8 mouse cellular contexts compared by ENCODE assay signal in the genomic region with DNA sequence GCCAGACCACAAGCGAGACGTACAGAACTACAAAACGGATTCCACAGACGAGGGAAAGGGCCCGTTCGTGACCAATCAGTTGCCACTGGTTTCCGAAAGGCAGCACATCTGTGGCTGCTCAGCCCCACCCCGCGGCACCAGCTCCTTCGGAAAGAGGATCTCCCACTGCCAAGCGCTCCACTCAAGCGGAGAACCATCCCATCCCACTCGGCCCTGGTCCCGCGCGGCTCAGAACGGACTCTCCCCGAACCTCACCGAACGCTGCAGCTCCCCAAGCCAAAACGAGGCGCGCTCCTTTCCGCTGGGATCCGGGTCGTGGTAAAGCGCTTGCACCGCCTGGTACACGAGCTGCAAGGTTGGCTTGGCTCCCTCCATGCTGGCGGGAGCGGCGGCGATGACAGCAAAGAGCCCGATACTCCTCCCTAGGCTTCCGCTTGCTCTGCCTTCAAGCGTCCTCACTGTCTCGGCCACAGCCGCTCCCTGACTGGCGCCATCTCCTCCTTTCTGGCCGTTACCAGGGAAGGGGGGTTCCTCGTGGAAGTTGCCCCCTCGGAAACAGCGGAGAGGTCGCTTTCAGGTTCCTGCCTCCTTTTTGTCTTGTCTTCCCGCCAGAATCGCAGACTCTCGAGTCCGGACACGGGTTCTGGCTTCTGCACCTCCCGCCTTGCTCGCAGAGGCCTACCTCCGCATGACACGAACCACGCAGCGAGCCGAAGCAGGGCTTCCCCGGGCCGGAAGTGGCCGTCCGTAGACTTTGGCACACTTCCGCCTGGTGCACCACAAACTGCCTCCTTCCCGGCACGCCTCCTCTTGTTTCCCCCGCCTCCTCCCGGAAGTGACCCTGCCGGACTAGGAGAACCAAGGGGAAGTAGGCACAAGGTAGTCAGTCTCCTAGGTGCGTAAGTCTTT. TPM values are rescaled to one million over a fixed set of nuclear protein-coding genes. Genes with fewer than 3 reads are reported as not detected.
DNase-seq lines count a peak whose midpoint lies in the region; ATAC-seq and TF ChIP-seq lines count a peak whose summit lies in the region.

A gene (minus strand): TSS at position 777 of the 909 bp plus-strand sequence.

- peak within 1 kb of the TSS; percentile 93 for H3K4me3 ChIP-seq in gastrocnemius, adult 2 months
- H3K4me3 ChIP-seq in hindbrain, postnatal 0 days (ENCODE audit: low read length): peak within 1 kb of the TSS; percentile 99
- H3K4me3 ChIP-seq in left cerebral cortex, adult 2 months: peak within 1 kb of the TSS; percentile 92

- peak within 1 kb of the TSS; percentile 98 for H3K27ac ChIP-seq in gastrocnemius, adult 2 months
- H3K27ac ChIP-seq in hindbrain, postnatal 0 days: peak within 1 kb of the TSS; percentile 95
- peak within 1 kb of the TSS; percentile 95 for H3K27ac ChIP-seq in left cerebral cortex, adult 2 months

- no peak for TF ChIP-seq CTCF in gastrocnemius, adult 2 months (IDR thresholded peaks at IDR 0.05)
- no peak for TF ChIP-seq CTCF in hindbrain, postnatal 0 days (IDR thresholded peaks at IDR 0.05; ENCODE audit: low read depth)
- no peak for TF ChIP-seq CTCF in left cerebral cortex, adult 2 months (IDR thresholded peaks at IDR 0.05)

- peak within 1 kb of the TSS; percentile 87 for H3K9ac ChIP-seq in hindbrain, postnatal 0 days (replicated peaks; ENCODE audit: low read length)

- ATAC-seq in common myeloid progenitor, adult 5-6 weeks (replicated peaks; ENCODE audit: low read depth, poor library complexity, severe bottlenecking): peak; percentile 95
- peak; percentile 98 for ATAC-seq in hindbrain, postnatal 0 days
- ATAC-seq in megakaryocyte, adult 5-6 weeks (ENCODE audit: poor library complexity, severe bottlenecking): peak; percentile 98

- WGBS in hindbrain, postnatal 0 days: under 1% methylated on average over 67 of the region's 67 CpGs

- H3K4me2 ChIP-seq in hindbrain, postnatal 0 days (ENCODE audit: low read depth, low read length): peak within 1 kb of the TSS; percentile 89

- no peaks in the 10 kb centered on the region for H3K9me3 ChIP-seq in hindbrain, postnatal 0 days (ENCODE audit: low read length)

- no peaks in the 10 kb centered on the region for H3K27me3 ChIP-seq in hindbrain, postnatal 0 days (ENCODE audit: insufficient read depth, low read length)

- peaks cover 8% of the 10 kb centered on the region; the same call in 1 of the 2 replicates for H3K4me1 ChIP-seq in hindbrain, postnatal 0 days (ENCODE audit: insufficient read depth, low read length)

- peak; percentile 97 for DNase-seq in ZHBTc4 (ENCODE audit: low read depth, low spot score)
- DNase-seq in gastrocnemius, adult 2 months: peak; percentile 96
- peak; percentile 96 for DNase-seq in hindbrain, postnatal 0 days (ENCODE audit: low spot score)
- peak; percentile 91 to 94 for DNase-seq in left cerebral cortex, adult 2 months (ENCODE audit: extremely low spot score in 1 of 2, low spot score in 2 of 2)
- peak; percentile 91 to 93 for DNase-seq in right cerebral cortex, adult 2 months (ENCODE audit: low spot score in 2 of 2)
- peak; percentile 95 for DNase-seq in urinary bladder, postnatal 14 days (ENCODE audit: low spot score)

- no peaks in the 10 kb centered on the region for H3K36me3 ChIP-seq in hindbrain, postnatal 0 days (ENCODE audit: insufficient read depth, low read length)

- intact Hi-C loops in gastrocnemius, adult 2 months (cut with DNase I): loop anchor here (5.0 to 10.0 kb wide), 2 partner anchors 225 to 262 kb away; a partner anchor contains a TSS
- intact Hi-C loops in left cerebral cortex, adult 2 months (cut with DNase I): loop anchor here (10.0 kb wide), 2 partner anchors 205 to 695 kb away; a partner anchor contains a TSS

RNA-seq across cellular contexts. Expression of the gene that starts here (rescaled TPM):
- total RNA-seq in common myeloid progenitor, adult 5-6 weeks (2017): 64.1 and 96.2 TPM in 2 replicates
- 10 to 100 TPM; 34.4 to 40.6 TPM for total RNA-seq in gastrocnemius, adult 2 months (2021)
- total RNA-seq in hindbrain, postnatal 0 days (2014; rRNA removed): 79.2 and 81.8 TPM in 2 replicates
- polyA plus RNA-seq in hindbrain, postnatal 0 days (2015; fragmentation: Nextera tagmentation; extraction: Ambion mirVana): 56.7 and 57.3 TPM in 2 replicates
- 10 to 100 TPM; 72.7 to 73.3 TPM for total RNA-seq in left cerebral cortex, adult 2 months (2021)
- total RNA-seq in megakaryocyte, adult 5-6 weeks (2015): 54.6 and 56.1 TPM in 2 replicates
- total RNA-seq in megakaryocyte, adult 5-6 weeks (2017): 49.7 and 50.3 TPM in 2 replicates

Comparison
In these comparisons a context has a peak if more than half of its experiments do, and no peak if none do; other contexts are left out.
1. Peak in every context shown above with its lines: DNase-seq, ATAC-seq, H3K4me3 ChIP-seq and H3K27ac ChIP-seq.